Mouse (Mus musculus) E14TG2a.4 (cell line): Measurements from ENCODE around the gene Tent5c.
"Not testable (repeated sequence)": the region's sequence is repeated elsewhere in the genome, so short reads cannot be mapped to it uniquely, and the experiment has no call there.

ENCODE experiments used
- H3K27me3 ChIP-seq: 2 replicates; pipeline ENCODE4 v1.6.1; 2014; ENCODE audit warnings: low read length, control low read depth; ENCODE audit not compliant: insufficient read depth
- H3K36me3 ChIP-seq: 2 replicates; pipeline ENCODE4 v1.6.1; 2014; ENCODE audit warnings: low read length, control low read depth; ENCODE audit not compliant: insufficient read depth
- H3K4me1 ChIP-seq: replicated peaks from 2 replicates; pipeline ENCODE4 v1.6.1; 2014; ENCODE audit warnings: low read depth, low read length, control low read depth
- H3K4me3 ChIP-seq: replicated peaks from 2 replicates; pipeline ENCODE4 v1.5.1; 2014; ENCODE audit warnings: mild to moderate bottlenecking, low read length
- H3K9me3 ChIP-seq: 2 replicates; pipeline ENCODE4 v1.6.1; 2014; ENCODE audit warnings: low read length, control low read depth
- CTCF ChIP-seq: conservative IDR thresholded peaks from 2 replicates; pipeline ENCODE4 v1.5.1; 2014; ENCODE audit warnings: low read length
- NANOG ChIP-seq: IDR thresholded peaks from 2 replicates; pipeline ENCODE4 v1.6.1; 2014; ENCODE audit warnings: borderline replicate concordance, low read length, mixed read lengths
- POU5F1 ChIP-seq: IDR thresholded peaks from 2 replicates; pipeline ENCODE4 v1.6.1; 2014; ENCODE audit warnings: low read length, borderline replicate concordance

Tent5c gene

DNA sequence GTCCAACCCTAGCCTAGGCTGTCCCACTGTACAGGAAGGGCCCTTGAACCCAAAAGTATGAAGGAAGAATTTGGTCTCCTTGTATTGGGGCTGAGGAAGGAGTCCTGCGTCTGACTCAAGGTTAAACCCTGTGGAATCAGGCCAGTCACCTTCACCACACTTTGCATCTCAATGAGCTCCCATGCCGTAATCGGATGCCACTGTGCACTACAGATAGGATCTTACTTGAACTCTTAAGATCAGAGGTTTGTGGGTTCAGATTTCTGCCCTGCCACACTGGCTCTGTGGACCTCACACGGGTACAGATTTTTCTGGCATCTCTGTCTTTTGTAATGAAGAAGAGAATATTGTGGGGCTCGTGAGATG, 68.5 kb downstream of the Tent5c start:
- H3K4me1 ChIP-seq: peaks cover 55% of the 10 kb centered on the region
- no peaks in the 10 kb centered on the region for H3K9me3 ChIP-seq
- no peaks in the 10 kb centered on the region for H3K27me3 ChIP-seq
- no peaks in the 10 kb centered on the region for H3K36me3 ChIP-seq
- no peak overlapping the region for H3K4me3 ChIP-seq
- peak; percentile 26; the same call in 1 of the 2 replicates for TF ChIP-seq NANOG
- 0 out of 2 replicates have a peak, but pooled peaks have one; percentile 52 for TF ChIP-seq POU5F1
- no peak for TF ChIP-seq CTCF

DNA sequence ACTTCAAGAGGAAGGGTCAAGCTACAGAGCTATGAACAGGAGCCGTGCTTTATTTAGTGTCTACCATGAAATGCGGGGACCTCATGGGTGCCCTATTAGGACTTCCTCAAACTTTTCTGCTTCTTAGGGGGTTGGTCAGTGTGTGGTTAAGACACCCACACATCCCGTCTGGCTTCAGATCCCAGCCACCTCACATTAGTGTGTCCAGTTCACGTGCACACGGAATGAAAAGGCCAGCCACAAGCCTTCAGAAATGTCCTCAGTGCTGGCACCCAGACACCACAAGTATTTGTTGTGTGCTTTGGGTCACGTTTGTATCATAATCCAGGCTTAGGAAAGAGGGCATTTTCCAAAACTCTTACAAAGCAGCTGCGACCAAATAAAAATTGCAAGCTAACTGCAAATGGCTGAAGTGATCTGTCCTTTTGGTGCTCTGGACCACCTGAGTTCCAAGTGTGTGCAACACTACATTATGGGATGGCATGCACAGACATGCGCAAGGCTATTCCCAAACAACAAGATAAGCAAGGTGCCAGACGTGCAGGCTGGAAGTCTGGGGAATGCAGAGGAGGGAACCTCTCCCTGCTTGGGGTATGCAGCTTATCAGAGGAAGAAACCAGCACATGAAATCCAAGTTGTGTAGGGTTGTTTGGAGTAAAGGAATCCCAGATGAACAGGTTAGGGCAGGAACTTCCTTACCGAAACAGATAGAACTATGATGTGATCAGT, 69.0 kb downstream of the Tent5c start:
- Histone ChIP-seq H3K9me3 (no peaks in the 10 kb centered on the region), H3K4me3 (no peak overlapping the region), H3K27me3 (no peaks in the 10 kb centered on the region), H3K36me3 (no peaks in the 10 kb centered on the region), H3K4me1 (peaks cover 55% of the 10 kb centered on the region)
- TF ChIP-seq POU5F1 (no peak), NANOG (no peak), CTCF (no peak)

DNA sequence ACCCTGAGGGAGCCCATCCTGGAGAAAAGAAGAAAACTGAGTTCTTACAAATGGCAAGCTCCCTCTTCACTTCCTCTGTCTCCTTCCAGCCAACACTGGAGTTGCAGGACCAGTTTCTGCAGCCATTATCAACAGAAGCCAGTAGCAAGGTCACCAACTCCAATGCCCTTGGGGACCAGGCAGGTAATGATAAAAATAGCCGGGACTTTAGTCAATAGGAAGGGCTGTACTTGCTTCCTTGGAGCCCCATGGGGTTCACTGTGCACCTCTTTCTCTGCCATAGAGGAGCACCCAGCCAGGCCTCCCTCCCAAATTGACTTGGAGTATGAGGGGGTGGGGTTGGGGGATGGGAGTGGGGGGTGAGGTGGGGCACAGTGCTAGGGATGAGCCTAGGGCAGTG, 70.7 kb downstream of the Tent5c start:
- peaks cover 55% of the 10 kb centered on the region for H3K4me1 ChIP-seq
- H3K4me3 ChIP-seq: no peak overlapping the region
- H3K27me3 ChIP-seq: no peaks in the 10 kb centered on the region
- no peaks in the 10 kb centered on the region for H3K36me3 ChIP-seq
- TF ChIP-seq POU5F1: no peak
- no peak for TF ChIP-seq CTCF
- TF ChIP-seq NANOG: no peak
- no peaks in the 10 kb centered on the region for H3K9me3 ChIP-seq

DNA sequence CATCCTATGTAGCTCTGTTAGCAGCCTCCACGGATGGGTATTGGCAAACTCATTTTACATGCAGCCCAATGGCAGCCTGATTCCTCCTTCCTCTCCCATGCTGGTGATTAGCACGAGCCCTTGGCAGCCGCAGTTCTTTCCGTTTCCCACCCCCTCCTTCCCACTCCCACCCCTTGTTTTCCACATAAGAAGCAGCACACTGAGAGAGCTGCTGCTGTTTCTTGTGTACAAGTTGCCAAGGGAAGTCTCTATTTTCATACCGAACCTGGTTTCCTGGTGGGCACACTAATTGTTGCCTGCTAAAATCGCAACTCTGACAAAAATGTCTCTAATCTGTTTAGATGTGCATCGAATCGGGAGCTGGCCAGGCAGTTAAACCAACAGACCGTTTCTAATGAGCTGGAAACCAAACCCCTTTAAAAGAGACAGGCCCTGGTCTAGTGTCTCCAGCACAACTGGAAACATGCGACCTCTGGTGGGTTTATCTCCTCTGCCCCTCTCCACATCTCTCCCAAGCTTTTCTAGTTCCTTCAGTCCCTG, 71.3 kb downstream of the Tent5c start:
- Histone ChIP-seq H3K4me1 (peaks cover 52% of the 10 kb centered on the region), H3K27me3 (no peaks in the 10 kb centered on the region), H3K36me3 (no peaks in the 10 kb centered on the region), H3K4me3 (no peak overlapping the region), H3K9me3 (no peaks in the 10 kb centered on the region)
- TF ChIP-seq NANOG (no peak), POU5F1 (no peak), CTCF (no peak)

DNA sequence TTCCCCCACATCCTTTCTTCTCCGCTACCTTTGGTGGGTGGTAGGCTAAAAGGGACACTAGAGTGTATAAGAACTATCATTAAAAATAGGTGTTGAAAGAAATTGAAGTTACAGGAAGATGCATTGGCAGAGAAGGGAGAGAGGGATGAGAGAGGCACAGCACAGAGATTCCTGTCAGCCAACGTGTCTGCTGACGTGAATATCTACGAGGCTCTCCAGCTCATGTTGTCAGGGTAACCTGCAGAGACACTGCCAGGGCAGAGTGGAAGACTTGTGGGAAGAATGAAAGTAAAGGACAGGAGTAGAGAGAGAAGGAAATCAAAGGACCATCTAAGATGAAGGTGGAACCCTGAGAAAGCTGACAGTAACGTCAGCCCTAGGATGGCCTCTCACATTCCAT, 73.5 kb downstream of the Tent5c start:
- Histone ChIP-seq H3K4me1 (peaks cover 34% of the 10 kb centered on the region), H3K4me3 (no peak overlapping the region), H3K9me3 (no peaks in the 10 kb centered on the region), H3K36me3 (no peaks in the 10 kb centered on the region), H3K27me3 (no peaks in the 10 kb centered on the region)
- TF ChIP-seq POU5F1 (no peak), CTCF (no peak), NANOG (no peak)

DNA sequence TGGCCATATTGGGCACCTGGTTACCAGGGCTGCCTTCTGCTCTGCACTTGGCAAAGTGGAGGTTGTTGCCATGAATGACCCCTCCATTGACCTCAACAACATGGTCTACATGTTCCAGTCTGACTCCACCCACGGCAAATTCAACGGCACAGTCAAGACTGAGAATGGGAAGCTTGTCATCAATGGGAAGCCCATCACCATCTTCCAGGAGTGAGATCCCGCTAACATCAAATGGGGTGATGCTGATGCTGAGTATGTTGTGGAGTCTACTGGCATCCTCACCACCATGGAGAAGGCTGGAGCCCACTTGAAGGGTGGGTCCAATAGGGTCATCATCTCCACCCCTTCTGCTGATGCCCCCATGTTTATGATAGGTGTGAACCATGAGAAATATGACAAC, 75.5 kb downstream of the Tent5c start:
- peaks cover 14% of the 10 kb centered on the region for H3K4me1 ChIP-seq
- not testable (repeated sequence) for H3K4me3 ChIP-seq, H3K9me3 ChIP-seq, H3K27me3 ChIP-seq, H3K36me3 ChIP-seq

DNA sequence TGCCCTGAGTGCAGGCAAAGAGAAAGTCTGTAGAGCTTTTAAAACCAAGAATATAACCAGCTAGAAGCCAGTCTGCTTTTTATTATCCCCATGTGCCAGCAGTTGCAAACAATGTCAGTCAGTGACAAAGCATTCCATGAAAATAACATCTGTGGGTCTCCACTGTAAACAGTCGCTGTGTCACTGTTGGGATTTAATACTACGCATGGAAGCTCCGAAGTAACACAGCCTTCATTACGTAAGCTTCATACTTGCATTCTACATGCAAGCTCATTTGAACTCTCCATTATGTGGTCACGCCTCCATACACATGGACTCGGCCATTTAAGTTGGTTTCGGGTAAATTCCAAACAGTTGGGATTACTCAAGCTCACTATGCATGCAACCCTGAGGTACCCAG, 77.2 kb downstream of the Tent5c start:
- no peaks in the 10 kb centered on the region for H3K4me1 ChIP-seq
- TF ChIP-seq POU5F1 (no peak), CTCF (no peak)
- no peaks in the 10 kb centered on the region for H3K9me3 ChIP-seq
- no peaks in the 10 kb centered on the region for H3K36me3 ChIP-seq
- no peaks in the 10 kb centered on the region for H3K27me3 ChIP-seq
- no peak overlapping the region for H3K4me3 ChIP-seq

DNA sequence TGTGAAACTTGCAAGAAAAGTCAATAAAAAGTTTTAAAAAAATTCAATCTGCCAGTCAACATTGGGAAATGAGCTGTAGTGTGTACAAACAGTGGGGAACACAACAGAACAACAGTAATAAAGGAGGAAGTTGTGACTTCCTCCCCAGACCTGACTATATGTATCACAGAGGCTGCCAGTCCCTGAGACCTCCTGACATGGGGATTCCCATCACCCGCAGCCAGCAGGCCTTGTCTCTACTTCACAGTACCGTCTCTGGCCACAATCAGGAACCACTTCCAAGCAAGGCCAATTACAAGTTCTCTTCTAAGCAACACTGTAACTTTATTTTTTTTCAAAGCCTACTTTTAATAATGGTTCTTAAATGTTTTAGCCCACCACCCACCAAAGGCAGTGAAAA, 79.8 kb downstream of the Tent5c start:
- Histone ChIP-seq H3K9me3 (no peaks in the 10 kb centered on the region), H3K4me1 (no peaks in the 10 kb centered on the region), H3K4me3 (no peak overlapping the region), H3K36me3 (no peaks in the 10 kb centered on the region), H3K27me3 (no peaks in the 10 kb centered on the region)
- TF ChIP-seq CTCF (no peak), POU5F1 (no peak), NANOG (no peak)

DNA sequence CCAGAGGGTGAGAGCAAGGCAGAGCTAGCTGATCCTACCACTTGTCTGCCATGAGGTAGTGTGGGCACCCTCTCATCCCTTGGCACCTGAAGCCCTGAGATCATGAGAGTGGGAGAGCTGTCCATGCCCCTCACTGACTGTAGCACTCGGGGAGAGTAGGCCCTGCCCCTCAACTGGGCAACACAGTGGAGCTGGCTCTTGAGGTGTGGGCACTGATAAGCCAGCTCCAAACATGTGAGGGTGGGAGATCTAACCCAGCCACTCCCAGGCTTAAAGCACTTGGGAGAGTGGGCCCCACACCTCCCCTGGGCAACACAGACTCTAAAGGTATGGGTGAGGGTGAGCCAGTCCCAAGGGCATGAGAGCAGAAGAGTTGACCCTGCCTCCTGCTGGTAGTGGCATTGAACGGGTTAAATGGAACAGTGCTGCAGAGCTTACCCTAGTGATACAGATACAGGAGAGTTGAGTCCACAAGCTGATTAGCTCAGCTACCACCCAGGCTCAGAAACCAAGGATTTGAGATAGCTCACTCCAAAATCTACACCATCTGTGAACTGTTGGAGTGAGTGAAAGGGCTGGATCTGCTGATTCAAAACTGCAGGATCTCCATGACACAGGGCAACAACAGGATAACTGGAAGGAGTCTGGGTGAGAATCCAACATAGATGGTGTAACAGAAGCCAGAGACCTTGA, 80.6 kb downstream of the Tent5c start:
- Histone ChIP-seq H3K4me3 (no peak overlapping the region), H3K4me1 (no peaks in the 10 kb centered on the region), H3K27me3 (no peaks in the 10 kb centered on the region), H3K36me3 (no peaks in the 10 kb centered on the region), H3K9me3 (no peaks in the 10 kb centered on the region)
- TF ChIP-seq POU5F1 (no peak), NANOG (no peak), CTCF (no peak)
